Mouse (Mus musculus) neural tube, embryonic 14.5 days (tissue): ENCODE data around the gene Mbd4. TPM values are rescaled to one million over a fixed set of nuclear protein-coding genes. Genes with fewer than 3 reads are reported as not detected.
"Not testable (repeated sequence)": the region's sequence is repeated elsewhere in the genome, so short reads cannot be mapped to it uniquely, and the experiment has no call there.

ENCODE experiments used
- ATAC-seq: fragments of 200-750 bp; cut with Nextera tagmentation; 2 replicates; pipeline ENCODE4 v1.8.0; 2017; ENCODE audit warnings: low read depth, mild to moderate bottlenecking, moderate TSS enrichment, moderate library complexity
- H3K27ac ChIP-seq: fragments of 300-500 bp; sonication (generic); 2 replicates; pipeline ENCODE4 v1.5.1; 2014; ENCODE audit warnings: low read depth, mild to moderate bottlenecking, control low read depth, low read length, moderate library complexity, mixed read lengths
- H3K27me3 ChIP-seq: fragments of 300-500 bp; sonication (generic); 2 replicates; pipeline ENCODE4 v1.6.1; 2014; ENCODE audit warnings: low read length; ENCODE audit not compliant: control insufficient read depth, insufficient read depth
- H3K36me3 ChIP-seq: fragments of 300-500 bp; sonication (generic); 2 replicates; pipeline ENCODE4 v1.6.1; 2014; ENCODE audit warnings: low read length, mixed read lengths; ENCODE audit not compliant: control insufficient read depth, insufficient read depth
- H3K4me1 ChIP-seq: fragments of 300-500 bp; sonication (generic); 2 replicates; pipeline ENCODE4 v1.6.1; 2014; ENCODE audit warnings: low read length; ENCODE audit not compliant: control insufficient read depth, insufficient read depth
- H3K4me2 ChIP-seq: fragments of 300-500 bp; sonication (generic); 2 replicates; pipeline ENCODE4 v1.6.1; 2014; ENCODE audit warnings: mild to moderate bottlenecking, low read depth, low read length, control low read depth
- H3K4me3 ChIP-seq: fragments of 300-500 bp; sonication (generic); 2 replicates; pipeline ENCODE4 v1.5.1; 2014; ENCODE audit warnings: low read depth, low read length, control low read depth, mixed read lengths
- H3K9ac ChIP-seq: fragments of 300-500 bp; sonication (generic); replicated peaks from 2 replicates; pipeline ENCODE4 v1.6.1; 2014; ENCODE audit warnings: low read depth, mild to moderate bottlenecking, control low read depth, low read length, mixed read lengths
- H3K9me3 ChIP-seq: fragments of 300-500 bp; sonication (generic); 2 replicates; pipeline ENCODE4 v1.6.1; 2016; ENCODE audit warnings: low read length; ENCODE audit not compliant: control insufficient read depth
- WGBS: fragments of 180-500 bp; shearing (Covaris S2); extraction: QIAGEN DNeasy Blood & Tissue Kit; methylation state at CpG from one replicate; pipeline ENCODE4 v1.1.7; 2014; 5-methylcytosine and 5-hydroxymethylcytosine counted together
- polyA plus RNA-seq: library from polyadenylated mRNA; unstranded; fragments of >200 nt; fragmentation: Nextera tagmentation; extraction: Ambion mirVana; gene quantifications from 2 replicates; pipeline ENCODE4 v1.2.1, GENCODE M21; 2014

Mbd4 gene
- polyA plus RNA-seq, 1 experiment from 2014 or later = 8.4 TPM

DNA sequence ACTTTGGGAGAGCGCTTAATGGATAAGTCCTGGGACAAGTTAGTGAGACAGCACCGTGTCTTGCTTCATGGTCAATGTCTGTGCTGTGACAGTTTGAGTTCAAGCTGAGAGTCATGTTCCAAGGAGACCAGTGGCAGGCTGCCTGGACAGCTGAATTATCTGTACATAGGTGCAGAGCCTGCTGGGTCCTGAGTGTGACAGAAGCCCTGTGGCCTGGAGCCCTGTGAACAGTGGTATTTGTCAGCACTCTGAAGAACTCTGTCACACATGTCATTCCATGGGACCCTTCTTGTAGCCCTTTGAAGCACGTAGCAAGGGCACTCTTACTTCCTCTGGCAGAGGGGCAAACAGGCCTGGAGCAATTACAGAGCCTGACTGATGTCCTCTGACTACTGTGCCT lies 18.1 kb upstream of the Mbd4 start:
- not testable (repeated sequence) for H3K4me2 ChIP-seq, ATAC-seq, H3K36me3 ChIP-seq, H3K27me3 ChIP-seq, H3K4me1 ChIP-seq, H3K9me3 ChIP-seq, H3K27ac ChIP-seq, H3K9ac ChIP-seq, H3K4me3 ChIP-seq
- WGBS = no CpG with 5 or more reads among the region's 3 CpGs

DNA sequence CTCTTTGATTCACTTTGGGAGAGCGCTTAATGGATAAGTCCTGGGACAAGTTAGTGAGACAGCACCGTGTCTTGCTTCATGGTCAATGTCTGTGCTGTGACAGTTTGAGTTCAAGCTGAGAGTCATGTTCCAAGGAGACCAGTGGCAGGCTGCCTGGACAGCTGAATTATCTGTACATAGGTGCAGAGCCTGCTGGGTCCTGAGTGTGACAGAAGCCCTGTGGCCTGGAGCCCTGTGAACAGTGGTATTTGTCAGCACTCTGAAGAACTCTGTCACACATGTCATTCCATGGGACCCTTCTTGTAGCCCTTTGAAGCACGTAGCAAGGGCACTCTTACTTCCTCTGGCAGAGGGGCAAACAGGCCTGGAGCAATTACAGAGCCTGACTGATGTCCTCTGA lies 14.0 kb upstream of the Mbd4 start:
- not testable (repeated sequence) for ATAC-seq, H3K9me3 ChIP-seq, H3K4me2 ChIP-seq, H3K4me3 ChIP-seq, H3K36me3 ChIP-seq, H3K27ac ChIP-seq, H3K9ac ChIP-seq, H3K27me3 ChIP-seq, H3K4me1 ChIP-seq
- no CpG with 5 or more reads among the region's 3 CpGs for WGBS

GRCm38 (mm10) chr6:115865246-115865645 lies 12.1 kb upstream of the Mbd4 start:
- H3K4me3 ChIP-seq = no peak overlapping the region
- no peak for ATAC-seq
- H3K27me3 ChIP-seq = no peaks in the 10 kb centered on the region
- 98% methylated on average over 4 of the region's 4 CpGs for WGBS
- no peaks in the 10 kb centered on the region for H3K4me1 ChIP-seq
- no peaks in the 10 kb centered on the region for H3K9me3 ChIP-seq
- no peaks in the 10 kb centered on the region for H3K36me3 ChIP-seq
- H3K9ac ChIP-seq = no peak overlapping the region
- no peak overlapping the region for H3K27ac ChIP-seq
- no peak overlapping the region for H3K4me2 ChIP-seq

DNA sequence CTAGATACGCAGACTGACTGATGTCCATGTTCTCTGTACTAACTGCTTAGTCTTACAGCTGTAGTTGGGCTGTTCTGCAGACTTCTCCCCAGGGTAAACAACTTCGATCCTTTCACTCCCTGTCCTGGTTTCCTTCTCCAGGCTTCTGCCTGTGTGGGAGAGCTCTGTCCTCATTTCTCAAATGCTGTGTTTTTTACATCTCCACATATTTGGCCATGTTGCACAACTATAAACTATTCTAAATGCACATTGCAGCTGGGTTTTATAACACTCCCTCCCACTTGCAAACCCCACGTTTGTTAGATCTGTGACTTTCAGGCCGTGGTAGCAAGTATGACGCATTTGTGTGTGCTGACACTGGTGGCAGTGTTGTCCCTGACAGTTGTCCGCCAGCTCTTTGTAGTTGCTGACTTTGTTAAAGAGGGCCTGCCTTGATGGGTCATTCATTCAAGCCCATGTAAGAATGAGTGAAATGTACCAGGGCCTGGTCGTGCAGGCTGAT lies 10.2 kb upstream of the Mbd4 start:
- no peak overlapping the region for H3K4me2 ChIP-seq
- H3K27ac ChIP-seq = no peak overlapping the region
- no peak overlapping the region for H3K9ac ChIP-seq
- H3K36me3 ChIP-seq = no peaks in the 10 kb centered on the region
- H3K4me1 ChIP-seq = no peaks in the 10 kb centered on the region
- no peaks in the 10 kb centered on the region for H3K9me3 ChIP-seq
- no peak overlapping the region for H3K4me3 ChIP-seq
- H3K27me3 ChIP-seq = no peaks in the 10 kb centered on the region
- 77% methylated on average over 7 of the region's 7 CpGs for WGBS
- no peak for ATAC-seq

GRCm38 (mm10) chr6:115860027-115860556 lies 6.9 kb upstream of the Mbd4 start:
- Histone ChIP-seq H3K27me3 (no peaks in the 10 kb centered on the region), H3K4me2 (no peak overlapping the region), H3K4me1 (no peaks in the 10 kb centered on the region), H3K9ac (no peak overlapping the region), H3K4me3 (no peak overlapping the region), H3K9me3 (no peaks in the 10 kb centered on the region), H3K36me3 (no peaks in the 10 kb centered on the region), H3K27ac (no peak overlapping the region)
- 72% methylated on average over 7 of the region's 7 CpGs for WGBS
- ATAC-seq = no peak

DNA sequence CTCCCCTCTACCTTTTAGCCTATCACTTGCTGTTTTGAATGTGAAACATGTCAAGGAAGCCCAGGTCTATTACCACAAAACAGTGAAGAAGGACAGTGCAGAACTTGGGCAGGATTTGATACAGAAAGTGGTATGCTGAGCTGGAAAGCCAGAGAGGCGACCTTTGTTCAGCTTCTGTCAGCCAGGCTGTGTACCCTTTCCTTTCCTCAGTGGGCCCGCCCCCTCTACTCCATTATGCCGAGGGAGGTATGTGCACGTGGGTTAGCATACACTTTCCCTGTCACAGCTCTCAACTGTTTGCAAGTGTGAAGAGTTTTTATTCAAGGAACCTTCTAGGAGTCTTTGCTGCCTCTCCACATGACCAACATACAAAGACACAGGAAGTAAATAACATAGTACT lies 6.1 kb upstream of the Mbd4 start:
- Histone ChIP-seq H3K4me2 (no peak overlapping the region), H3K27ac (no peak overlapping the region), H3K9ac (no peak overlapping the region), H3K9me3 (no peaks in the 10 kb centered on the region), H3K4me1 (no peaks in the 10 kb centered on the region), H3K4me3 (no peak overlapping the region), H3K27me3 (no peaks in the 10 kb centered on the region), H3K36me3 (no peaks in the 10 kb centered on the region)
- WGBS = 64% methylated on average over 4 of the region's 4 CpGs
- no peak for ATAC-seq

DNA sequence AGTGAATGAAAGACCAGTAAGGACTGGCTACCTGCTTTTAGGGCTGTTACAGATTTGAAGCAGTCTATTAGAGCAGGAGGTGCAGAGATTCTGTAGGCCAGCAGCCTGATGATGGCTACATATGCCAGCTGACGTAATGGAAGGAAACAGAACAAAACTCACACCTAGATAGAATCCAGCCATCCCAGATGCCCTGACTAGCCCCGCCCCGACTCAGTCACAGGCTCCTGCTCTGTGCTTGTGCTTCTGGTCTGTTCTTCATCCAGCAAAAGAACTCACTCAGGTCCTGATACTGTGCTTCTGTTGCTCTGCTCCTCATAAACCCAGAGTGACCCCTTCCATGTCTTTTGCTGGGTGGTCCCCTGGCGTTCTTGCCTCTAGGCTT lies 3.2 kb upstream of the Mbd4 start:
- ATAC-seq = no peak

DNA sequence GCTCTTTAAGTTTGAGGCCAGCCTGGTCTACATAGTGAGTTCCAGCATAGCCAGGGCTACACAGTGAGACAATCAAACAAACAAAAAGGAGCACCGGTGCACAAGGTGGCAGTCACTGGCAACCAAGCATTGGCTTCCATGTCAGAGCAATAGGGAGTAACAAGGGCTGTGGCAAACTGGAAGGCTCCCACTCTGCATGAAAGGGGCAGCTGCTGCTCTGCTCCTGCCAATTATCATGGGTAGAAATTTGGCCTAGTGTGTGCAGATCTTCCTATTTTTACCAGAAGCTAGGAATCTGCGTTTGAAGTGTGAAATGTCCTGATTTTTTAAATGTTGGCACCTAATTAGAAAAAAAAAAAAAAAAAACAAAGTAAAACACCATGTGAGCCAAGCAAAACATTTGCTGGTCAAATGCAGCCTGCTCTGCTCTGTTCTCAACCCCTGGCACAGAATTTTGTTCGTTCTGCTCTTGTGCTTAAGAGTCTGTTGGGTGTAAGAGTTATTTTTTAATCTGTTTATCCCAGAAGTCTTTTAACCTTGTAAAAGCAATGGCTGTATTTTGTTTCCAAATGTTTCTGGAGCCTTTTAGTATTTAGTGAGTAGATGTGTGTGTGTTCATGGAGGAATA lies 2.7 kb upstream of the Mbd4 start:
- Histone ChIP-seq H3K36me3 (no peaks in the 10 kb centered on the region), H3K27me3 (no peaks in the 10 kb centered on the region), H3K9me3 (no peaks in the 10 kb centered on the region), H3K27ac (no peak overlapping the region), H3K4me1 (peaks cover 7% of the 10 kb centered on the region; the same call in 1 of the 2 replicates), H3K4me3 (no peak overlapping the region), H3K9ac (no peak overlapping the region), H3K4me2 (no peak overlapping the region)
- WGBS = 95% methylated on average over 3 of the region's 3 CpGs
- ATAC-seq = no peak

More for the DNA sequence above, 3.2 kb upstream of the Mbd4 start:
- Histone ChIP-seq H3K9me3 (no peaks in the 10 kb centered on the region), H3K27me3 (no peaks in the 10 kb centered on the region), H3K27ac (no peak overlapping the region), H3K4me2 (no peak overlapping the region), H3K36me3 (no peaks in the 10 kb centered on the region), H3K4me1 (peaks cover 7% of the 10 kb centered on the region; the same call in 1 of the 2 replicates), H3K9ac (no peak overlapping the region), H3K4me3 (no peak overlapping the region)
- 86% methylated on average over 4 of the region's 4 CpGs for WGBS

GRCm38 (mm10) chr6:115854432-115854831 lies 1.3 kb upstream of the Mbd4 start:
- H3K9ac ChIP-seq = no peak overlapping the region
- no peak for ATAC-seq
- 79% methylated on average over 2 of the region's 2 CpGs for WGBS
- H3K27ac ChIP-seq = no peak overlapping the region
- no peaks in the 10 kb centered on the region for H3K36me3 ChIP-seq
- H3K9me3 ChIP-seq = no peaks in the 10 kb centered on the region
- H3K4me1 ChIP-seq = peaks cover 7% of the 10 kb centered on the region; the same call in 1 of the 2 replicates
- H3K4me2 ChIP-seq = no peak overlapping the region
- no peak overlapping the region for H3K4me3 ChIP-seq
- no peaks in the 10 kb centered on the region for H3K27me3 ChIP-seq
